Mouse (Mus musculus): ENCODE measurements at regions not wholly inside any gene's neighbourhood (a gene's known extent, or its start where the extent isn't known, plus 50 kb on each side); places are given as distances from the start of the nearest gene placed in this dataset.
A peak's percentile ranks its signal among the peaks of the same experiment; 100 is the strongest.

DNA sequence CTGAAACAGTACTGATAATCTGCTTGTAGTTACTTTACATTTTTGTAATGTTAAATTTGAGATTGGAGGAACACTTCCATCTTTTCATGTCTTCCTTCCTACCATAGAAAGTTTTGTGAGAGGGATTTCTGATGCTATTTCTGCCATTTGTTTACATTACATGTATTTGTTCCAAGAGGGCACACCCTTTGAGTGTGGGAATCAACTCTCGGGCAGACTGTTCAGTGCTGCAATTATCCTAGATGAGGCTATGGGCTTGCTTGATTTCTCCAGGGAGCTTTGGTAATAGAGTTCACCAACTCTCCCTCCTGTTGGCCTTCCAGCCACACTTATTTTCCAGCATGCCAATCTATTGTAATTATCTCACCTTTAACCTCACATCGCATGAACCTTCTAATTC lies 52.4 kb downstream of the Gm13691 start:
- DNase-seq (ENCODE audit: low read depth, low spot score) = no peak

DNA sequence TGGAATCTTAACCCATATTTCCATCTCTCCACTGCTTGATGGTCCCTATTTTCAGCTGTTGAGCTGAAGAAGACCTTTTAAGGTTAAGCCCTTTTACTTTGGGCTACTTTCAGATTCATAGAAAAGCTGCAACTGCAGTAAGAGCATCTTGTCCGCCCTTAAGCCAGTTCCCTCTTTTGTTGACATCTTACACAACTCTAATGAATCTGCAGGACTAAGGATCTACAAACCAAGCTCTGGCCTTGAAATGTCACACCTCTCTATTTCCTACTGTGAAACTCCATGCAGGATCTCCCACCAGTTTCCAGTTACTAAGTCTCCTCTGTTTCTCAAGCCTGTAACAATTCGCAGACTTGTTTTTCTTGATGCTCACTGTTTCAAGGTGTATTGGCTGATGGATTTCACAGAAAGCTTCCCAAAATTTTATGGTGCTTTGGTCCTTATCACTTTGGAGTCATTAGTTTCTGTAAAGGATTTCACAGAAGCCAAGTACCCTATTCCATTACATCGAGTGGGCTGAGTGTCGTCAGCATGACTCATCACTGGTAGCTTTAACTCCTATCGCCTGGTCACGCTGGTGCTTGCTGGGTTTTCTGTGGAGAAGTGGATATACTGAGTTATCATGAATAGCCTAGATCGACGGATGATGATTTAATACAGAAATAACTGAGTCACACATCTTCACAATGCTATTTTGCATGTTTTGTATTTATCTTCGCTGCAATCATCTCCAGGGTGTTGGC lies 58.2 kb downstream of the Gm13691 start:
- DNase-seq (ENCODE audit: low read depth, low spot score) = no peak

DNA sequence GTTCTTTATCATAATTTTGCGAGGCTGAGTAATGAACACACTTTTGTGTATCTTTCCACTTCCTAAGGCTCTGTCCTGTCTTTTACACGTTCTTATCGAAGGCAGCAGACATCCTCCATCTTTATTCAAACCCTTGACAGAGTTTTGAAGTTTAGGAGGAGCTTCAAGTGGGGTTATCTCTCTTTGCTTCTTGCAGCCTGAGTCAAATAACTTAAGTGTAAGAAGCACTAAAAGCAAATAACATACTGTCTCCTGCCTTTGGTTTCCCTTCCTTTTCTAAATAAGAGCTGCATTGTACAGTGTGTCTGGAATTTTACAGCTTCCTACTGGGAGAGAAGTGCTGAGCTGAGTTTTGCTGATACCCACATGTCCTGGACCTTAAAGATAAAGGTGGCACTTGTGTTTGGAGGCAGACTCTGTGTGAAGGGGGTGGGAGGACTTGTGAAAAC lies 61.6 kb downstream of the Gm13691 start:
- DNase-seq (ENCODE audit: low read depth, low spot score) = no peak

DNA sequence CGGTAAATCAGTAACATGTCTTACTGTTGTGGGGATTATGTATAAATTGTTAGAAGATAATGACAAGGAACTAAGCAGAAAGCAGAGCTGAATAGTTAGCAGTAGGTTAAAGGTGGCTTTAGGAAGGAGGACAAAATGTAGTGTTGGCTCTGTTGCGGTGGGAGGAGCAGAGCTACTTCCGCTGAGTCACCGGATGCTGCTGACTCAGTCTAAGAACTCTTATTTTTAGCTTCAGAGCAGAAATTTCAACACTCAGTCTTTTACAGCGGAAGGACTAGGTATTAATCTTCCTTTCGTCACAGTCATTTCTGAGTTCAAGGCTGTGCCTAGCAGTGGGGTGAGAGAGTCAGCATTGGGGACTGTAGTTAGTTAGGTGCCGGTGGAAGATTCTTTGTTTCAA lies 68.9 kb downstream of the Gm13691 start:
- DNase-seq (ENCODE audit: low read depth, low spot score) = no peak

DNA sequence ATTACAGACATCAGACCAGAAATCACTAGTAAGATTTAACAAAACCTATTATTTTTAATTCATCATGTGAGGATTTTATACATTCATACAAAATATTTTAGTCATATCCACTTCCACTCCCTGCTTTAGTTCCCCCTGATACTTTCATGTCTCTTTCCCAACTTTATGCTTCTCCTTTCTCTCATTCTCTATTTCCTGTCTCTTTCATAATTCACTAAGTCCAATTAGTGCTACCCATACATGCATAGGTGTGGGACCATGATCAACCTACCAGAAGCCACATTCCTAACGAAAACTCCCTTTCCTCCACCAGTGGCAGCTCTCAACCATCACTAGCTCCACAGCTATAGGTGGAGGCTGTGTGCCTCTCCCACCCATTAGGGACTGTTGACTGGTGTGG lies 70.9 kb downstream of the Gm13691 start:
- no peak for DNase-seq (ENCODE audit: low read depth, low spot score)

DNA sequence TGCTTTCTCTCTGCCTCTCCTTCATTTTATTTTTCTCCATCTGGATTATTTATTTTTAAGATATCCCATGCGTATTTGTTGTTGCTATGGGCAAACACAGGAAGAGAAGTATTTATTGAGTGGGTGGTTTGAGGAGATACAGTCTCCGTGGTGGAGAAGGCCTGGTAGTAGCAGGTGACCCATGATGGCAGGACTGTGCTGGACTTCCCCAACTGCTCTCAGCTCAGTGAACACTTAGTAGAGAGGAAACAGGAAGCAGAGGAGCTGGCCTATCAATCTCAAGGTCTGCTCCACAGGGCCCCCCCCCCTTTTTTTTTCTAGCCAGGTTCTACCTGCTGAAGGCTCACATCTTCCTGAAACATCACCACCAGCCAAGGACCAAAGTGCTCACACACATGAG lies 74.0 kb downstream of the Gm13691 start:
- peak; percentile 31 for DNase-seq (ENCODE audit: low read depth, low spot score)

DNA sequence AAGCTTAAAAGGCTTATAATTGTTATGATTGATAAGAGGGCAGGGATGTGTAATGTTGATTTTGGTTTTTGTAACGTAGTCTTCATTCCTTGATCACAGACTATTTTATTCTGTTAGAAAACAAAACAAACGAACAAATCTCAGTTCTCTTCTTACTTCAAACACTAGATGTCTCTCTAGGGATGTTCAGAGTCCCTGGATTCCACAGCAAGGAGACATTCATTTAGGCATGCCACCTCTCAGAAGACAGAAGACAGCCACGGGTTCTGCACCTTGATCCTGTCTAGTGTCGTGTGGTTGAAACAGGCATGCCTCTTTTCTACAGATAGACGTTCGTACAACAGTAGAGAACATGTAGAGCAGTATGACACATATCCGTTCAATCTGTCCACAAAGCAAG lies 74.7 kb downstream of the Gm13691 start:
- DNase-seq (ENCODE audit: low read depth, low spot score) = peak; percentile 63

DNA sequence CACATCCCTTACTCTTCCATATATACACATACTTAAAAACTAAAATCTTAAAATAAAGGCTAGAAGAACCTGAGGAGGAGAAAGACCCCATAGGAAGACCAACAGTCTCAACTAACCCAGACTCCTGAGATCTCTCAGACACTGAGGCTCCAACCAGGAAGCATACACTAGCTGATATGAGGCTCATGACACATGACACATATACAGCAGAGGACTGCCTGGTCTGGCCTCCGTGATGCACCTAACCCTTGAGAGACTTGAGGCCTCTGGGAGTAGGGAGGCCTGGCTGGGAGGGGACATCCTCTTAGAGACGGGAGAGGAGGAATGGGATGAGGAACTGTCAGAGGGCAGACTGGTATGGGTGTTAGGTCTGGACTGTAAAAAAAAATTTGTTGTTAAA lies 75.4 kb downstream of the Gm13691 start:
- no peak for DNase-seq (ENCODE audit: low read depth, low spot score)

DNA sequence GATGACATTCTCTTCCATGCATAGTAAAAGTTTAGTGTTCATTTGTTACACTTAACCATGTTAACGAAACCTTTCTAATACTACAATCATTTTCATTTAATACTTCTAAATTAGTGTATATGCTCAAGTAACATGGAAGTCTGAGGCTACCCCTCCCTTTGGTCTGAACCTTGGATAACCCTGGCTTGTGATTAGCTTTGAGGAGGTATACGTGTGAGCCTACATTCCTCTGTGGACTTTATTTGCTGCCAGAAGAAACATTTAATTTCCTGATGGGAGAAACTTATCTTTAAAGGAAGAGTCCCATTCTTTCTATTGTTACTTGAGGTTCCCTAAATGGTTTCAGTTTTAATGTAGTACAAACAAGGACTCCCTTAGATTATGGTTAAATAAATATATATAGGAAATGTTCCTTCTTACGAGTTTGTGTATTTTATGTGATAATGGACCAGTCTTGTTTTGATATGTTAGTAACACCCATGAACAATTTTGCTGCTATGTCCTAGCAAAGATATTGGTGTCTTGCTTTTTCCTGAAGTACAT lies 75.9 kb downstream of the Gm13691 start:
- no peak for DNase-seq (ENCODE audit: low read depth, low spot score)

DNA sequence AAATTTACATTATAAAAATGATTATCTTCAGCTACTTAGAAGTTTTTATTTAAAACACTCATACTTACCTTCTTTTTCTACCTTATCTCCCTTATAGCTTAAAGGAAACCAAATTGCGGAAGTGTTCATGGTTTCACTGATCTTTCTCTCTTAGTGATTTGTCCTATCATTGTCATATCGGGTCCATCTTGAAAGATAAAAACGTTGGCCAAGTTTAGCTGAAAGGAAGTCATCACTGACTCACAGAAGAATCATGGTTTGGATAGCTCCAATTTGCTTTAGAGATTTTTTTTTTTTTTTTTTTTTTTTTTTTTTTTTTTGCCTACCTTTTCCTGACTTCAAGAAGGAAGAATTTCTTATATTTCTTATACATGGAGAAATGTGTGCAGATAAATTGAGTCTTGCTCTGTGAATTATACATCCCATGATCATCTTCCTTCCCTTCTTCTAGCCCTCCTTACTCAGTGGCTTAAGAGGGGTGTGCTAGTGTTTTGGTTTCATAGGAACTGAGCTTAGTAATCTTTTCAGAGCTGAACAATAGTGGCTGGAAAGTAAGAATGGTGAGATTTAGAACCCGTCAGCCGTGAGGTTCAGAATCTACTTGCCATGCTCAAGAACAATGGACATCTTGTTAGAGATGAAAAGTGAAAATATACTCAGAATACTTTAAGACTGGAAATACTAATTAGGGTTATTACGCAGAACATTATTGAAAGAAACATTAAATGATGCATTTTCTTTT lies 76.6 kb downstream of the Gm13691 start:
- peak; percentile 33 for DNase-seq (ENCODE audit: low read depth, low spot score)

DNA sequence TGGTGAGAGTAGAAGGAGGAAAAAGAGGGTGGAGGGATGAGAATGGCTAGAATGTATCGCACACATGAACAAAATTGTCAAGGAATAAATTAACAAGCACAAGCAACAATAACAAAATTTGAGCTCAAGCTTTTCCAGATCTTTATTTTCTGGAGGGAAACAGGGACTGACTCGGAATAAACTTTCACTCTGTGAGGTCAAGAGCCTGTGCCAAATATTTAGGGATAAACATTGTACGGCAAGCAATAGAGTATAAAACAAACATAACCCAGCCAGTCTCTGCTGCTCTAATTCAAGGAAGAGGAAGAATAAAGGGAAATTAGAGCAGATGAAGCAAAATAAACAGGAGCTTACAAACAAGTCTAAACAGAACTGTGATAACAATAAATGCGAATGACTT lies 78.3 kb downstream of the Gm13691 start:
- DNase-seq (ENCODE audit: low read depth, low spot score) = no peak

DNA sequence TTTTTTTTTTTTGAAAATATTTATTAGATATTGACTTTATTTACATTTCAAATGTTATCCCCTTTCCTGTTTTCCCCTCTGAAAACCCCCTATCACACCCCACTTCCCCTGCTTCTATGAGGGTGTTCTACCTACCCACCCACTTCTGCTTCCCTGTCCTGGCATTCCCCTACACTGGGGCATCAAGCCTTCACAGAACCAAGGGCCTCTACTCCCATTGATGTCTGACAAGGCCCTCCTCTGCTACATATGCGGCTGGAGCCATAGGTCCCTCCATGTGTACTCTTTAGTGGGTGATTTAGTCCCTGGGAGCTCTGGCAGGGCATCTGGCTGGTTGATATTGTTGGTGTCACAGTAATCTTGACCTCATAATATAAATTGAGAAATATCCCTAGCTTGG lies 79.1 kb downstream of the Gm13691 start:
- peak; percentile 46 for DNase-seq (ENCODE audit: low read depth, low spot score)

DNA sequence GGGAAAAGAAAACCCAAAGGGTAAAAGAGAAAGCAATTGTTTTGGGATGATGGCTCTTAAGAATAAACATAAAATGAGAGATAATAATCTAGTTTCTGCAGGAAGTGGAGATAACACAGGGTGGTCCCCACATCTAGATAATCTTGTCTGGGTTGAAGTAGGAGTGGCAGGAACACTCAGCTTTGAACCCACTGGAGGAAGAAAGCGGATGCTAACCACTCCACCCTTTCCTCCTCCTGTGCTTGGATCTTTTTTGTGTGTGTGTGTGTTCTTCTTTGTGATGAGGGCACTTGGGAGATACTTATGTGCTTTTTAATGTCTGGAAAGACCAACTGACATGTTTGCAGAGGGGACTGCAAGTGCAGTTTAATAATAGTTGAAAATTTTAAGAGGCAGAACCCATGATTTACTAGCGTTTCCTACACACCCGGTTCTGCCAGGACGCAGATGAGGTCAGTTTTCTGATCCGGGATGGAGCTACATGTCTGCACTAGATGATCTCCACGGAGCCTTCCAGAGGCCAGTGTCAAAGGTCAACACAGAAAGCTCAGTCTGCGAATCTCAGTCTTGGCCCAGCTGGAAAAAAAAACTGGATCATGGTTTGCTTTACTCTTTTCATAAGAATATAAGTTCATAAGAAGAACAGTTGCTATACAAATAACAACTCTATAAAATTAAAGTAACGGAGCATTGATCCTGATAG lies 82.7 kb downstream of the Gm13691 start:
- DNase-seq (ENCODE audit: low read depth, low spot score) = no peak

DNA sequence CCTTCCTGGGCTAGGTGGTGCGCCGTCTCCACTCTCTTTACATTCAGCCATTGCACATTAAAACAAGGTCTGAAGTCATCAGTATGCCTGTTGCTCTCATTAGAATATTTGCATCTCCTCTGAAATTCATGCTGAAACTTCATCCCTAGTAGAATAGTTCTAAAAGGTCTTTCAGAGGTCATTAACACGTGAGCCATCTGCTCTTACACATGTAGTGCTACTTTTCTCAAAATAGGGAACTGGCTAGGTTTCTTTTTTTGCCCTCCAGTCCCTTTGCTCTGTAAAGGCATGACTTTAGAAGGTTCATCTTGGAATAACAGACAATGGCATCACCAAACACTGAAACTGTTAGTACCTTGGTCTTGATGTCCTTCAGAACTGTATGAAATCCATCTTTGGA lies 85.6 kb downstream of the Gm13691 start:
- DNase-seq (ENCODE audit: low read depth, low spot score) = peak; percentile 67

DNA sequence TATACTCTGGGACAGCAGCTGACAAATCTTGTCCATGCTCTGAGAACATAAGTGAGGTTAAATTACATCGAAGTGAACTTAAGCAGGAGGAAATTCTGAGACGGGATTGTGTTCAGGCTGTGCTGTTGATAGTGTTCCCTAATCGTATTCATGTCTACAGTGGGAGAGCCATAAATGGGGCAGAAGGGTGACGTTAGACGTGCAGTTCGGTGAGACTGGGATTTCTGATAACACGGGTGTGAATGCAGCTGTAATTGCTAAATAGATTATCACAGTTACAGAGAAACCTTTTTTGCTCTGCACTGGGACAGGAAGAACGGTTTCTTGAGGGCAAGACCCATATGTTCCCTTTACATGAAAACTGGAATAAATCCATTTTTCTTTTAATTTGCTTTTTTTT lies 88.9 kb downstream of the Gm13691 start:
- no peak for DNase-seq (ENCODE audit: low read depth, low spot score)

DNA sequence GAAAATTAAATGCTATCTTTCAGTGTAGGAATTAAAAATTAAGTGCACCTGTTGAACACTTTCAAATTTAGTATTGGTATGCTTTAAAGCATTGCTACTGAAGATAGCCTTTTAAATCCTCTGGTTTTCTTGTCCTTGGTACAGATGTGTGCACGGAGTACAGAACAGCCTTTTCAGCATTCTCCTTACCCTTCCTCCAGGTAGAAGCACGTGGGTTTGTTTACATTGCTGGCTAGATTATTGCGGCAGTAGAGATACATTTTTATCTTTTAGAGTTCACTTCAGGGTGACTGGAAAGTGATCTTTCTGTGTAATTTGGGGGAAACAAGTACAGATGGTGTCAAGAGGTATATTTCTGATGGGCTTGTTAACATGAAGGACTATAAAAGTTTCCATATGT lies 89.9 kb downstream of the Gm13691 start:
- DNase-seq (ENCODE audit: low read depth, low spot score) = no peak

DNA sequence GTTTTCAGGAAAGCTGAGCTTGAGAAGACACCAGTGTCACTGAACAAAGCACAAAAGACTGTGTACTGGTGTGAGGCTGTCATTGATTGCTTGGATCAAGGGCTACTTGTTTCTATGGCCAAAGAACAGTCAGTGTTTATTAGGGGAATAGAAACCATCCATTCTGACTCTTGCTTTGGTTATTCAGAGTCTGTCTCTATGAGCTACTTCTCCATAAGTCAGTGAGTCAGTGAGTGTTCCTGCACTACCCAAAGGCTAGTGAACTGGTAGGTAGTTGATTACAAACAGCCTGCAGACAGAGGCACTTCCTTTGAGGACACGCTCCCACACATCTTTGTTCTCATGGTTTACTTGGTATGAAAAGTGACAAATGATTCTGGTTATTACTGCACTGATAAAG lies 104.4 kb downstream of the Gm13691 start:
- DNase-seq (ENCODE audit: low read depth, low spot score) = peak; percentile 56

DNA sequence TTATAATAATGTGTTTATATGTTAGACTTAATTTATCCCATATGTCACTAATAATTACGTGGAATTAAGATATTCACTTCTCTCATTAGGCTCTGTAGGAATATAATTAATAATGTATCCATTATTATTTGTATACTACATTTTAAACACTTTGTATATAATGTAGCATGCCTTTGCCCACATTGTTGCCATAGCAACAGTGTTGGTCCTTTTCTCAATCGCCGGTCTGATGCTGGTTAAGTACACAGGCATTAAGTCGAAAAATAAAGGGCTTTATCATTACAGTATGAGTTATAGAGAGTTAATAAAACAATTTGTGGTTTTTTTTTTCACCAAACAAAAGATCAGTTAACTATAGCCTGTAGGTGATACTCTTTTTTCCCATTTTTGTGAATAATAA lies 108.4 kb downstream of the Gm13691 start:
- no peak for DNase-seq (ENCODE audit: low read depth, low spot score)

DNA sequence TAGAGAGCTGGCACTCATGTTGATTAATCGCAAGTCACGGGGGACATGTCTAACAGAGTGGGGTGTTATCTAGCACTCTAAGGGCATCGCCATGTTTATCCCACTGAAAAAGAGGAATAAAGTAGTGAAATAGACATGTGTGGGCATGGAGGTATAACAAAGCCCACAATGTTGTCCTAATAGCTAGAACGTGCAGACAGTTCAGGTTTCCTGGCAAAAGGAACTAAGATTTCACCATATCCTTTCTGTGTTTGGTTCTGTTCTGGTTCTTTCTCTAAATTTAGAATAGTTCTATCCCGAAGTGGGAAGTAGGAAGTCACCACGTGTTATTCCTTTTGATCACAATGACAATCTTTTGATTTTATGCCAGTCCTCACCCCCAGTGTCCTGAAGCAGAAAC lies 123.2 kb downstream of the Gm13691 start:
- no peak for DNase-seq (ENCODE audit: low read depth, low spot score)

DNA sequence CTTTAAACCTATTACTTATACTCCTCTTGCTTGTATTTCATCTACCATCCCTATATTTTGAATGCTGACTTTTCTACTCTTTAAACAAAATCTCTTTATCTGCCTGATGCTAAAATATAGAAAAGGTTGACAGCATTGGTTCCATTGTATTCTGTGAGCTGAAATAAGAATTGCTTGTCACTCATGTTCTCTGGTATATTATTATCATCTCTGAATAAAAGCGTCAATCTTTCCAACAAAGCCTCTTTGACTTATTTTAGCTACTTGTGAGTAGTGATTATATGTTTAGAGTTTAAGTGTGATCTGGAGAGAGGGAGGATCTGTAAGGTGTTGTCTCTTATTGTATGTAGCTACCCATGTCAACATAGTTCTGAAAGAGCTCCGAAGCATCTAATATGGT lies 129.5 kb downstream of the Gm13691 start:
- no peak for DNase-seq (ENCODE audit: low read depth, low spot score)

DNA sequence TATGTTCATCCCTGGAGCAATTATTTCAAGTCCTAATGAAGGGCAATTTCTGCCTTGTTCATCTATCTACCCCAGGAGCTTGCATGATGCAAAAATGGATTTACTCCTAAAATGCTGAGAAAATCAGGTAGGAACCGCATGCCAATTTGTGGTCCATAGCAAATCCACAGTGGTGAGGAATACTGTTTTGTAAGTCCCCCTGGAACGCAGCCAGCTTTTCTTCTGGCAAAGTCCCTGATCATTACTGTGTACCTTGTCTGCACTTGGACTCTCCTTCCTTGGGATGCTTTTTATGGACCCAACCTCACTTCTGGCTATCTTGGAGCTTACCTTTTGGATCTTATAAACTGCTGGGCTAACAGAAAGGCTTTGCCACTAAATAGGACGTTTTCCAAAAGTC lies 137.2 kb downstream of the Gm13691 start:
- no peak for DNase-seq (ENCODE audit: low read depth, low spot score)

DNA sequence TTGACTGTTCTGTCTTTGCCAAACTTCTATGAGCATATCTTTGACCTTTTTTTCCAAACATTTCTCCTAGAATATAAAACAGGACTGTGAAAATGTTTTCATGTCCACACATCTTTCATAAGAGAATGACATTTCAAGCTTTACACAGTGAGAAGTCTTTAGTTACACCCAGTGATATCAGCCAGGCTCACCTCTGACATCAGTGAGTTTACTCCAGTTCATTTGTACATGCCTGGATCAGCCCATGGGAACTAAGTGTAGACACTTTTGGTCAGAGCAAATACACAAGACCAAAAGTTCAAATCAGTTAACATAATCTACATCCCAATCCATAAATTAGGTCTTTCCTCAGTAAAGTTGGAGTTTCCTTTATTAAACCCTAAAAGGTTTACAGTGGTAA lies 171.4 kb downstream of the Gm13691 start:
- DNase-seq (ENCODE audit: low read depth, low spot score) = no peak
